Mouse (Mus musculus) bone marrow macrophage, adult 2 months (primary cell): ENCODE results near the gene Slc25a36.

Experiments used
- CTCF ChIP-seq: IDR thresholded peaks from 2 replicates; pipeline ENCODE4 v1.5.1; 2012; ENCODE audit warnings: low read depth, mild to moderate bottlenecking, low read length, moderate library complexity
- POLR2A ChIP-seq: IDR thresholded peaks from 2 replicates; pipeline ENCODE4 v1.6.1; 2012; ENCODE audit warnings: mild to moderate bottlenecking, low read depth, low read length, borderline replicate concordance

DNA sequence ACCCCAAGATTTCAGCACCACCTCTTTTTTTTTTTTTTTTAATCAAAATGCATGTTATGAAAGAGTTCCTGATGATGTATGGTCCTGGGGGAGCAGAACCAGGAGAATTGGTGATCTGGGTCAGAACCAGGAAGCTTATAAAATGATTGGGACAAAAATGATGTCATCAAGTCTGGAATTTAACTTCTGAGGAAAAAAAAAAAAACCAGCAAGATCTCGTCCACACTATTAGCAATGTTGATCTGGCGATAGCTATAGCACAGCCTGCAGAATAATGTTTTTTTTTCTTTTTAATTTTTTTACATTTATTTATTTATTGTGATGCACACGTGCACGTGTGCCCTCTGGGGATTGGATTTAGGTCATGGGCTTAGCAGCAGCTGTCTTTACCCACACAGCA, 64.7 kb downstream of the Slc25a36 start:
- no peak for TF ChIP-seq POLR2A
- TF ChIP-seq CTCF, result no peak
